Mouse (Mus musculus): Measurements from ENCODE around the gene Mrpl55. TPM values are rescaled to one million over a fixed set of nuclear protein-coding genes. Genes with fewer than 3 reads are reported as not detected.
A peak's percentile ranks its signal among the peaks of the same experiment; 100 is the strongest.

Gene Mrpl55
- 10 to 100 TPM; 57.0 to 65.8 TPM for total RNA-seq (2021)
- long read RNA-seq, experiment 1, transcript Mrpl55-204 (4 exons, 757 nt), result minor isoform, 6 of 82 reads
- long read RNA-seq, experiment 1, transcript Mrpl55-203 (4 exons, 792 nt), result minor isoform, 19 of 82 reads
- long read RNA-seq, experiment 1, transcript Mrpl55-201 (4 exons, 940 nt), result major isoform, 40 of 82 reads
- long read RNA-seq, experiment 1, transcript Mrpl55-205 (4 exons, 718 nt), result minor isoform, 8 of 82 reads
- long read RNA-seq, experiment 1, partial matches to known transcripts, result 1 of 82 reads
- long read RNA-seq, experiment 1, other reads (novel, unspliced or antisense), result 8 of 82 reads
- long read RNA-seq, experiment 2, transcript Mrpl55-203 (4 exons, 792 nt), result minor isoform, 18 of 69 reads
- long read RNA-seq, experiment 2, transcript Mrpl55-205 (4 exons, 718 nt), result minor isoform, 8 of 69 reads
- long read RNA-seq, experiment 2, transcript Mrpl55-201 (4 exons, 940 nt), result major isoform, 31 of 69 reads
- long read RNA-seq, experiment 2, partial matches to known transcripts, result 2 of 69 reads
- long read RNA-seq, experiment 2, other reads (novel, unspliced or antisense), result 7 of 69 reads

DNA sequence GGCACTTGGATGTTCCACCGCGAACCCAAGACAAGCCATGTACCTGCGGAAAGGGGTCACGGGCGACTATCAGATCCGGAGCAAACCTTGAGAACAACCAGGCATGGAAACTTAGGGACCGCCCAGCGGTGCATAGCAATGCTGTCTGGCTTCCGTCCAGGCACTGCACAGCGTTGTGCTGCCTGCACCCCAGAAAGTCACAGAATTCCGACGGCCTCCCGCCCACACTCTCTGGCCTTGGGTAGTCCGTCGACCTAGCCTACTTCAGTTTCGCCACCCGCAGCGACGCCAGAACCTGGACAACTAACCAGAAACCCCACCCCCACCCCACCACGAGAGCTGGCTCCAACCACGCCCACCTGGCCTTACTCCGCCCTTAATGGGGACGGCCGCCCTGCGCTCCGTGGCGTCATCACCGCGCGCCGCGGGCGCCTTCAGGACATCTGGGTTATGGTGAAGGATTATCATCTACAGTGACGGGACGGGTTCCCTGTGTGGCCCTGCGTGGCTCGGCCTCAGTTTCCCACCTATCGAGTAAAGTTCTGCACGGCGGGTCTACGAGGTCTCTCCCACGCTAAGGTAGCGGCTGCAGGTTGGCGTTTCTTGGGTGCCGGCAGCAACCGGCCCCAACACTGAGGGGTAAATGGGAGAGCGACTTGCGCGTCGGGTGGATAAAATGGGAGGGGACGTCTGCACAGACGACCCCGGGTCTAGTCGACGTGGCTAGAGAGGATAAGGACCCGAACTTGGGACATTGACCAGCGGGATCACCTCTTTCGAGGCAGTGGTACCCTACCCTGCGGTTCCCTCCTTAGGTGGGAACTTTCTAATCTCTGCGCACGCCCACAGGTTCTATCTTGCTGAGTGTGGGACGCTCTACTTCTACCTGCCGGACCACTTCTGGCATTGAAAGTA is at the start of gene Mrpl55:
Gene Mrpl55 (plus strand): TSS at position 406 of the 915 bp plus-strand sequence.
- DNase-seq (ENCODE audit: low spot score), result peak; percentile 93

DNA sequence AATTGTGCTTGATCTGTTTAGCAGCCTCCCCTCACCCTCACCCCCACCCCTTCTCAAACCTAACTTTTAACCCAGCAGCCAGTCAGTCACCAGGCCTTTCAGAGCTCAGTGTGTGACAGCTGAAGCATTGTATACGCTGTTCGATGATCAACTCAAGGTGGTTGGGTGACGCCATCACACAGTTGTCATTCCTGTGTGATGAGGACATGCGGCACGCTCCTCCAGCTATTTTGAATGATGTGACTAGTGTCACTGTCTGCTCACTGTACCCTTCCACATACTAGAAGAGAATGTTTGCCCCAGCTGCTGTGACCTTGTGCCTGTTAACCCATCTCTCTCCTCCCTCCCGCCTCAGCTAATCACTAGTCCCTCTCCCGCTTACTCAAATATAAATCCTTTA is 48.1 kb upstream of the Mrpl55 start:
- DNase-seq (ENCODE audit: low spot score), result no peak

DNA sequence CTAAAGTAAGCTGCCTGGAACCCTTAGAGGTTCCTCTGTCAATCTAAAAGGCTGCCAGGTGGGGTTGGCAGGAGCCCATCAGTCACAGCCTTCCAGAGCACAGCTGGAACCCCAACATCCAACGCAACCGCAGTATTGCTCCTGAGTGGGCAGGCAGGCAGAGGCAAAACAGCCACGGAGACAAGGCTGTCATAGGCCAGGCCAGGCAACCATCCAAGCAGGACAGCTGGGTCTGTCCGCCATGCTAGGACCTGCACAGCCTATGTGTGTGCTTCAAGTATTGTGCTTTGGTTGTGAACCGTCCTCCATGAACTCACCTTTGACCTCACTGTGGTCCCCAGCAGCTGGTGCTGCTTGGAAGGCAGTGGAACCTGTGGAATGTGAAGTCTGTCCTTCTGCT is 46.4 kb upstream of the Mrpl55 start:
- DNase-seq (ENCODE audit: low spot score), result no peak

DNA sequence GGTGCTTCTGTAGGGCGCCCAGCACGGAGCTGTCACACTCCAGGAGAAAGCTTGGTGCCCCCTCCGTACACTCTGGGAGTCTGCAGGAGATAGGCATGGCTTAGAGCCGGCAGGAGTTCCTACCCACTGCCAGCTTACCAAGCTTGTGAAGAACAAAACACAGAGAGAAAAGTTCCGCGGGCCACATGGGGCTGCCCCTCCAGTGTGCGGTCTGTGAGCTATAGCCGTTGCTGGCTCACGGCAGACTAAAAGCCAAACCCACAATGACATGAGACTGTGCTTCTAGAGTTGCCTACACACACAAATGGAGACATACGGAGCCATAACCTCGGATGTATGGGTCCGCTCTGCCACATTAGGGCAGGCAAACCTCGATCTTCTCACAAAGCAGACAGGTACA is 43.2 kb upstream of the Mrpl55 start:
- DNase-seq (ENCODE audit: low spot score), result no peak

DNA sequence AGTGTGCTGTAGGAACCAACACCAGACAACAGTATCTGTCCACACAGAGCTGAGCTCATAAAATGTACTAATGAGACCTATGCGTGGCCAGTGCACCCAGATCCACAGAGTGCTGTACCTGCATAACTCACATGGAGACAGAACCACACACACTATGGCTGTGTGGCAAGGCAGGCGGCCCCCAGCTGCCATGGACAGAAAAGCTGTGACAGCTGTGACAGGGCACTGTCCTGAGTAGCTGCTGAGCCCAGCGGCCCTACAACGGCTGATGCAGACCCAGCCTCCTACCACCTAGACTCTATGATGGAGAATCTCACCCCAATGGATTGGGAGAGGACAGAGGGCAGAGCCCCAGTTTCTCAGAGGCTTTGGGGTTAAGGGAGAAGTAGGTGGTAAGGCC is 42.7 kb upstream of the Mrpl55 start:
- DNase-seq (ENCODE audit: low spot score), result no peak

DNA sequence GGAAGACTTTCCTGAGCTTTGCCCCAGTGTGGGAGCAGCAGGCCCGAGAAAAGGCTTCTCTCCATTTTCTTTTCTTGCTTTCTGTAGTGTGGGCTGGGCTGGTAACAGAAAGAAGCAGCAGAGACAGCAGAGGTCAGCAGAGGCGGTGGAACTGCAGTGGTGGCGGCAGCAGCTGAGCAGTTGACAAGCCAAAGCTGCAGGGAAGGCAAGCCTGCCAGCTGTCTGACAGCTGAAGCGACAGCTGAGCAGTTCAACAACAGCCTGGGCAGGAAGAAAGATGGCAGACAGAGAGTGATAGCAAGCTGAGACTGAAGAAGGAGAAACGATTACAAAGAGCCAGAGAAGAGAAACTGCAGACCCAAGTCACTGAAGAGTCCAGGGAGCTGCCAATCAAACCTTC is 40.9 kb upstream of the Mrpl55 start:
- peak; percentile 67 for DNase-seq (ENCODE audit: low spot score)

DNA sequence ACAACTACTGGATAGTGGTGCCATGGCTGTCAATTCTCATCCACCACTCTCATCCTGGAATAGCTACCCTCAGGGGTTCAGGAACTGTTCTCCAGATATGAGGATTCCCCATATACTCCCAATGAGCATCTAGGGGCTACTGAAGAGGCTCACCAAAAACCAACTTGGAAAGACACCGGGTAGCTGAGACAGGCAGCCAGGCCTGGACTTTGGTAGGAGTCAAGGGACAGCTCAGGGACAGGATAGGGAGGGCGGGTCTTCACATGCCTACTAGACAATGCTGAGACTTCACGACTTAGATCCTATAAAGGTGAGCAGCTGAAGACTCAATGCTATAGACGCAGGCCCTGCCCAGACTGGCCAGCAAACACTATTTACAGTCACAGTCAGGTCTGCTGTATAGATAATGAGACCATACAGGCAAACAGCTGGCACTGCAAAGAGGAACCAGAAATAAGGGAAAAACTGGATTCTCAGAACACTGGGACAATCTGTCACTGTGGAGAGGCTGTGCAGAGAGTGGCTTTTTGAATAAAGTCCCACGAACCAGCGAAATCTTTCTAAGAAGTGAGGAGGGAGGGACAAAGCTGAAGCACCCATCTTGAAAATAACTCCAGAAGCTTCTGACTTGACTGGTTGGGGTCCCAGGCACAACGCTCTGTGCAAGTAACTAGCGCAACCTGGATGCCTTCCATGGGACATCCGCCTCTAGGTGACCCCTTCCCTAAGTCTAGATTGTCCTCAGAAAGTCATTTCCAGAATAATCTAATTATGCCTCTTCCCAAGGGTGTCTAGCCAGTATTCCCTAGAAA is 39.6 kb upstream of the Mrpl55 start:
- no peak for DNase-seq (ENCODE audit: low spot score)

DNA sequence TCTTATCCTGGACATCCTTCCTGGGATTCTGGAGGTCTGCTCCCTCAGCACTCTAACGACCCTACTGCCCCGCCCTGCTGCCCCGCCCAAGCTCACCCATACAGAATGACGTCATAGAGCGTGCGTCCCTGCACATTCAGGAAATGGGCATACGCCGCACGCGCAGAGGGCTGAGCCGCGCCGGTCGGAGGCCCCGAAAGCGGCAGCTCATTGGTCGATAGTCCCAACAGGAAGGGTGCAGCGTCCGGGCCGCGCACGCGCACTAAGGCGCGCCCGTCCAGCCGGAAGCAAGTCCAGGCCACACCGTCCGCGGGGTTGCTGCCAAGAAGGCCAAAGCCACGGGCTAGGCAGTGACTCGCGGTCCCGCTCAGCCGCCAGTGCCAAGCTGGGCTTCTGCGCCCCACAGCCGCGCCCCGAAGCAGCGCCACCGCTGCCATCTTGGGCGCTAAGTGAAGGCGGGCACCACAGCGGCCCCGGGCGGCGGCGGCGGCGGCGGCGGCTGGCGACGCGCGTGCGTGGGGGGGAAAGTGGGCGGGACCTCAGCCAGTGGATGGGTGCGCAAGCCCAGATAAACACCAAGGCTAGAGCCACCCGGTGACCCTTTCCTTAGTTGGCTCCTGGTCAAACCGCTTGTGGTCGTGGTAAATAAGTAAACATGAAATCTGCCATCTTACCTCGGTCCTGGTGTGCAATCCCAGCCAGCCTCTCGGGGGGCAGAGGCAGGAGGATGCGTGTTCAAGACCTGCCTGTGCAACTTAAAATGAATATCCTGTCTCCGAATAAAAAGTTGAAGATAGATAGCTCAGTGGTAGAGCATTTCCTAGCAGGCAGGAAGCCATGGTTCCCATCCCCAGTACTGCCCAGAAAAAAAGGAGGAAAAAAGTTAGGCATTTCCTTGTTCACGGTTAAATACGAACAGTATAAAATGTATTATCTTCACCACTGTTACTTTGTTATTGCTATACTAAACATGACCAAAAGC is 38.7 kb upstream of the Mrpl55 start, which contains the start of gene Iba57:
Gene Iba57 (minus strand): TSS at position 485 of the 982 bp plus-strand sequence.
- peak; percentile 98 for DNase-seq (ENCODE audit: low spot score)

DNA sequence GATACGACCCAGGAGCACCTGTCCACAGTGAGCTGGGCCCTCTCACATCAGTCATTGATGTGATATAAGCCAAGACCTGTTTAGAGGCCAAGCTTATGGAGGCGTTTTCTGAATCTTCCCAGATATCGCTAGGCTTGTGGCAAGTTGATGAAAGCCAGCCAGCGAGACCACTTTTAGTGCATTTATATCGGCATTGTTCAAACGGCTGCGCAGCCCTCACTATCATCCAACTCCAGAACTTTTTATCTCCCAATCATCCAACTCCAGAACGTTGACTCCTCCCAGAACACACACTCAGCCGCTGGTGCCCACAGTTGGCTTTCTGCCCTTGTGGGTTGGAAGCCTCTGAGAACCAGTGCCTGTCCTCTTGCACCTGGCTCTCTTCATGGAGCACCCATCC is 37.9 kb upstream of the Mrpl55 start:
- DNase-seq (ENCODE audit: low spot score), result no peak

DNA sequence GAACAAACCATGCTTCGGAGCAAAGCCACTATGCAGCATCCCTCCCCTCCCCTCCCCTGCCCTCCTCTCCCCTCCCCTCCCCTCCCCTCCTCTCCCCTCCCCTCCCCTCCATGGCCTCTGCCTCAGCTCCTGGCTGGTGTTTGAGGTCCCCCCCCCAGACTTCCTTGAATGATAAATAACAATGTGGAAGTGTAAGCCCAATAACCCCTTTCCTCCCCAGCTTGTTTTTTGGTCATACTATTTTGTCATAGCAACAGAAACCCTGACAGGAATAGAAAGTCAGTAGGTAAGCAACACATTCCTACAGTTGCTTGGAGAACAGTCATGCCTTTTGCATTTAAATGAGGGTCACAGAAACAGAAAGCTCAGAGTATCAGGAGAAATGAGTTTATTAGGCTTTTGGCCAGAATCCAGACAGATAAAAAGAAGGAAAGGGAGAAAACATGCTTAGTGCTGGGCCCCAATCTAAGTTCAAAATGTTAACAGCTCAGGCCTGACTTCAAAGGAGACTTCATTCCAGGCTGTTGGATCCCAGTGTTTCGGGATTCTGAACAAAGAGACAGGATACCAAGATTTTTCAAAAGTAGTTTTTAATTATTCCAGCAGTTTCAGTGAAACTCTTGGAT is 36.6 kb upstream of the Mrpl55 start:
- DNase-seq (ENCODE audit: low spot score), result no peak

DNA sequence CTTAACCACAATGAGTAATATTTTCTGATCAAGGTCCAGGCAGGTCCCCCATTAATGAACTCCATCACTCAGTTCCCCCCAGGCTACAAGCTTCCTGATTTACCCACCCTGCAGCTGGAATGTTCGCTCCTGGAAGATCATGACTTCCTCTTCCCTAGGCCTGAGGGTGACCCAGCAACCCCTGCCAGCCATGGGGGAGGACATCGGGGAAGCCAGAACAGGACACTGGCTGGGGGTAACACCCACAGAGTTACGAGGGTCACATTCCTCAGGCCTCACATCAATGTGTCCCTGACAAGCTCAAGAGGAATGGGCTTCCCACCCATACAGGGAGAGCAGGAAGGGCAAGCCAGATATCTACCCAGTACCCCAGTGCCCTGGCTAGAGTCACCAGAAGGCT is 32.5 kb upstream of the Mrpl55 start:
- no peak for DNase-seq (ENCODE audit: low spot score)

DNA sequence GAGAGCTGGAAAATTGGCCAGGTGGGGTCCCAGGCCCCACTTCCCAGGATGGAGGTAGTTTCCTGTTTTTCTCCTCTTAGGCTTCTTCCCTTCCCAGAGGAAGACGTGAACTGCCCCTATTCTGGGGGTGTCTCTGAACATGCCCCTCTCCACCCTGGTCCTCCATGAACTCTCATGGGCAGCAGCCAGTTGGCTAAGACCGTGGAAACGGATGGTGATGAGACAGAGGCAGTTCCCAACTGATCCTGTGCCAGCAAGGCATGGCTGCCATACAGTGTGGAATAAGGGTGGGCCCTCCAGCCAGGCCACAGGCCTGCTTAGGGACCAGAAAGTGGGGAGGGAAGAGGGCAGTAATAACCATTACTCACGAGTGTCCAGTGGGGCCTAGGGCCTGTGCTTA is 31.7 kb upstream of the Mrpl55 start:
- DNase-seq (ENCODE audit: low spot score), result no peak

DNA sequence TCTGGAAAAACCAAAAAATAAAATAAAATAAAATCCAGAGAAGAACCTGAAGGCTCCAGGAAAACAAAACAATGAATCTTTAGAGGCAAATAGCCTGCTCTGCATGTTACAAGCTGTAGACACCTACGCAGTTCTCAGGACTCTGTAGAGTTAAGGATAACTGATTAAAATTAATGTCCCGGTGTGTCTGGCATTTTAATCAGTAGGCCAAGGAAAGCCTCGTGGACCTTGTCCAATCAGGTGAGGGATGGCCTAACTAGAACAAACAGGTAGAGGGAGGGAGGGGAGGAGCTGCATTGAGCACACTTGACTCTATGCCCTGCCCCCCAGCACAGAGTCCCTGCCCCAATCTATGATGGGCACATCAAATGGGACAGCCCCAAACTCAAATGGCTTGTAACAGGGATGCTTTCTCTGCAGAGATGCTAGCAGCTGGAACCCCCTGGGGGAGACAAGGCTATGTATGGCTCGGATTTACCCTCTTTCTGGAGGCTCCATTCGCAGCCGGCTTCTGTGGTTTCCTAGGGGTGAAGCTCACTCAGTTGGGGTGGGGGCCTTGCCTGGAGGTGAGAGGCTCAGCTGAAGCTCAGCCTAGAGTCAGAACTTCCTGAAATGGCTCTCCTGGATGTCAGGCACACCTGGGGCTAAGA is 28.0 kb upstream of the Mrpl55 start:
- DNase-seq (ENCODE audit: low spot score), result no peak

DNA sequence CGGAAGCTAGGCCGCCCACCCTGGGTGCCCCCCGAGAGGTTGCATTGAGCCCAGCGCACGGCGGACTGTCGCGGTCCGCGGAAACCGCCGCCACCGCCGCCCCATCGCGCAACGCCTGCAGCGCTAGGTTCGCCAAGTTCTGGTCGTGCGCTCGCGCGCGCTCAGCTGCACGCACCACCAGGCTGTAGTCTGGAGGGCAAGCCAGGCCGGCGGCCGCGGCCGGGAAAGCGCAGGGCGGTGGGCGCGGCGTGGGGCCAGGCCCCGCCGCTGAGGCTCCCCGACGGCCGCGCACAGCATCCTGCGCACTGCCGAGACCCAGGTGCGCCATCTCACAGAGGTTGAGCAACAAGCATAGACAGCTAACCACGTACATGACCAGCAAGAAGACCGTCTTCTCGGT is 25.8 kb upstream of the Mrpl55 start:
- no peak for DNase-seq (ENCODE audit: low spot score)

DNA sequence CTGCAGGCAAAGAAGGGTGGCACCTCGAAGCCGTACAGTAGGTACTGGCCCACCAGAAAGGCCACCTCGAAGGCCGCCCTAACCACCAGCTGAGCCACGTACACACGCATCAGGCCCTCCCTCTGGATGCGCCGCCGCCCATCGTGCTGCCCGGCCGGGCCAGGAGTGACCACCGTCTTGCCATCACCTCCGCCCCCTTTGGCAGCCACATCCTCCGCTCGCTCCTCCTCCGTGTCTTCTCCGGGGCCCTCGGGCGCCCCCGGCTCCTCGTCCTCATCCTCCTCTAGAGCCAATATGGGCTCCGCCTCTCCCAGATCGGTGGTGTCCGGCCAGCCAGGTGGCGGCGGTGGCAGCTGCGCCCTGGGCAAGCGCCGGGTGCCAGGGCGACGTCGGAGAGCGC is 25.4 kb upstream of the Mrpl55 start:
- no peak for DNase-seq (ENCODE audit: low spot score)

DNA sequence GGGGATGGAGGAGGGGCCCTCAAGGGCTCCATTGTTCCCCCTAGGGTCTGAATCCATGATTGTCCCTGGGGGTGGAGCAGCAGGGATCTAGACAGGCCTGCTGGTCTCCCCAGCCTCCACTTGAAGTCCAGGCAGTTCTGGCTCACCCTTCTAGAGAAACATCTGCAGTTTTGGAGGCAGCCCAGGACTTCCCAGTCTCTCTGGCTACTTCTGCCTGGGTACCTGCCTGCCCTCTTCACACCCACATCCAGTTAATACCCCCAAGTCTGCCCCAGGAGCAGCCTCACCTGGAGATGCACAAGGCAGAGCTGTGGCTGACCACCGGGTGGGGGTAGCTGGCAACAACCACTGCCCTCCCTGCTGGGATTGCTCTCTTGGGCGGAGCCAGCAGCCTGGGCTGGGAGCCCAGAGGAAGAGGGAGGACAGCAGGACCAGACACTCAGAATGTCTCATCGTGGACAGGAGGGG is 19.4 kb upstream of the Mrpl55 start, which contains the start of gene Gjc2:
Gene Gjc2 (minus strand): TSS at position 350 of the 468 bp plus-strand sequence.
- peak; percentile 60 for DNase-seq (ENCODE audit: low spot score)

DNA sequence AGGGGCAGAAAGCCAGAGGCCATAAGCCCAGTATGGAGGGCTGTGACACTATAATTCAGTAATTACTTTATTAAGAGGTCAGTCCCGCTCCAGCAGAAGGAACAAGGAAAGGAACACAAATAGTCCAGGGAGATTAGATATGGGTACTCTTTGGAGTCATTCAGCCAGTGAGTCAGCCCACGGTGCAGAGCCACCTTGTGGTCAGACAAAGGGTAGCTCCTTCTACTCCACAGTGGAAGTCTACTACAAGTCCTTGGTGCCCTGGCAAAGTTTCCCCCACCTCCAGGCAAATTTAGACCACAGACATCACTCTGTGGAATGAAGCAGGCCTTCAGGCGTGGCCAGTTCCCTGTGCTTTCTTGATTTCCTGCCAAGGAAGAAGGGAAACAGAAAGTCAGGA is 18.5 kb upstream of the Mrpl55 start:
- peak; percentile 85 for DNase-seq (ENCODE audit: low spot score)

DNA sequence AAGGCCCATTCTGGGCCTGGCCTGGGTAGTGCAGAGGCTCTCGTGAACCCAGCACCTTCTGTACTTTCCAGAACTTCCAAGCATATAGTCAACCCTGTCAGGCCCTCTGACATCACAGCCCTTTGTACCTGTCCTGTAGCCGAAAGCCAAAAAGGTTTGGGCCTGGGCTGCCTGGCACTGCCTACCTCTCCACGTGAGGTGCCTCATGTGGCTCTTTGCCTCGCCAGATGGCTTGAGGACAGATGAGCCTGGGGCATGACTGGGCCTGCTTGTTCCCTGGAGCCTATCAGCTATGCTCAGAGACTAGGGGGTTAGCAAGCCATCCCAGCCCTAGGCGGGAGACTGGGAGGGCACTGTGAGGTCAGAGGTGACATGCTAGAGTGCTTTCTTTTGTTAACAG is 16.8 kb upstream of the Mrpl55 start:
- DNase-seq (ENCODE audit: low spot score), result no peak

DNA sequence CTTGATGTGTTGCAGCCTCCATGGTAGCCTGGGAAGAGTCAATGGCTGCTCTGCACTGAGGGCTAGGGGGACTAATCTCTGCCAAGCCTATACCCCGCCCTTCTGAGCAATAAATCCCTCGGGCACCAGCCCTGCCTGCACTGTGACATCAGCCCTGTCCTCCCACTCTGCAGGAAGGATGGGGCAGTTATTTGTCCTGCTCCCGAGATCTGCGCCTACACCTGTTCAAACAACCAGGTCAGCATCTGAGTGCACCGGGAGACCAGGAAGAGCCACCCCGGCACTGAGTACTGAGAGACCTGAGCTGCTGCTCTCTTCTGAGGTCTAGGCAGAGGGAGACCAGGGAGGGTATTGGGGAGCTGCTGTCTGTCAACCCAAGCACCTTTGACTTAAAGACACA is 14.6 kb upstream of the Mrpl55 start:
- no peak for DNase-seq (ENCODE audit: low spot score)
